Mouse (Mus musculus) heart, adult 2 months (tissue): Measurements from ENCODE around the gene Fam180a.

Source experiments
- CTCF ChIP-seq: fragments of 200-600 bp; IDR thresholded peaks from 2 replicates; pipeline ENCODE4 v1.8.1; 2022; ENCODE audit warnings: antibody characterized with exemption, mild to moderate bottlenecking, moderate library complexity
- EP300 ChIP-seq: fragments of 200-500 bp; IDR thresholded peaks from 2 replicates; pipeline ENCODE4 v1.6.1; 2011; ENCODE audit warnings: low read depth, low read length, control low read depth; ENCODE audit not compliant: insufficient read depth
- POLR2A ChIP-seq: fragments of 200-500 bp; IDR thresholded peaks from 2 replicates; pipeline ENCODE4 v1.6.1; 2011; ENCODE audit warnings: mild to moderate bottlenecking, low read depth, low read length, control low read depth; ENCODE audit not compliant: insufficient read depth

GRCm38 (mm10) chr6:35334278-35334677 is 8.3 kb upstream of the Fam180a start:
- TF ChIP-seq POLR2A: no peak
- TF ChIP-seq CTCF: peak; percentile 35
- TF ChIP-seq EP300: no peak
